Mouse (Mus musculus) erythroblast, embryonic 14.5 days (primary cell): ENCODE data around the gene Nfkbie.

Source experiments
- GATA1 ChIP-seq: IDR thresholded peaks from 2 replicates; pipeline ENCODE4 v1.6.1; 2012; ENCODE audit warnings: low read length, inconsistent platforms, mixed read lengths
- TAL1 ChIP-seq: IDR thresholded peaks from 3 replicates; pipeline ENCODE4 v1.6.1; 2012; ENCODE audit warnings: low read length, inconsistent platforms, mixed read lengths

DNA sequence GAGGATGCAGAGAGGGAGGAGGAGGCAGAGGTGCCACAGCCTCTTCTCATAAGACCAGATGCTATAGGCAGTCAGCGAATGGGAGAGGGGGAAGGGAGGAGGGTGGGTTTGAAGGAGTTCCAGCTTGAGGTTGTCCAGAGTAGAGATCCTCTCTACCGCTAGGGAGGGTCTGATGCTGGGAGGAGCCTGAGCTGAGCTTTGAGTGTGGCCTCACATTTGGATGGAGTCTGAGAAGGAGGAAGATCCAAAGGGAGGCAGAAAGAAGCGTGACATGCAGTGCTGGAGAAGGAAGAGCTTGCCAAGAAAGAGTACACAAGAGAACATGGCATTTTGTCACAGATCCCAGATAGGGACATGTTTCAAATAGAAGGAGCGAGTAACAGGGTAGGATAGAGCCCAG lies 17.1 kb upstream of the Nfkbie start:
- no peak for TF ChIP-seq GATA1
- no peak for TF ChIP-seq TAL1
